Mouse (Mus musculus): ENCODE data around the gene Ccdc87. TPM values are rescaled to one million over a fixed set of nuclear protein-coding genes. Genes with fewer than 3 reads are reported as not detected.

Ccdc87 gene
- polyA plus RNA-seq (2021; fragmentation: Nextera tagmentation) = 1.5 and 1.8 TPM in 2 replicates
- long read RNA-seq, experiment 1, partial matches to known transcripts = 0 of 2 reads
- long read RNA-seq, experiment 1, other reads (novel, unspliced or antisense) = 0 of 2 reads
- long read RNA-seq, experiment 2, transcript Ccdc87-201 (1 exons, 3,163 nt) = major isoform, 5 of 5 reads
- long read RNA-seq, experiment 2, partial matches to known transcripts = 0 of 5 reads
- long read RNA-seq, experiment 2, other reads (novel, unspliced or antisense) = 0 of 5 reads

GRCm38 (mm10) chr19:4839149-4839548 is at the start of gene Ccdc87, which contains the start of gene Ccs:
Gene Ccdc87, plus strand, starts transcription at chr19:4839366.
Gene Ccs, minus strand, starts transcription at chr19:4839332.

GRCm38 (mm10) chr19:4793831-4794422 is 45.2 kb upstream of the Ccdc87 start, which contains the start of gene Rbm4:
Gene Rbm4, minus strand, starts transcription at chr19:4793901.

GRCm38 (mm10) chr19:4811063-4811908 is 27.9 kb upstream of the Ccdc87 start, which contains the start of the genes Gm21992 and Rbm14:
Gene Gm21992, minus strand, starts transcription at chr19:4811612.
Gene Rbm14, minus strand, starts transcription at chr19:4811634.

GRCm38 (mm10) chr19:4854552-4855469 is 15.6 kb downstream of the Ccdc87 start, which contains the start of gene Ctsf:
Gene Ctsf, plus strand, starts transcription at chr19:4855130.

GRCm38 (mm10) chr19:4877785-4878184 is 38.6 kb downstream of the Ccdc87 start, which contains the start of gene Actn3:
Gene Actn3, minus strand, starts transcription at chr19:4877909.

GRCm38 (mm10) chr19:4878405-4879323 is 39.5 kb downstream of the Ccdc87 start, which contains the start of gene Zdhhc24:
Gene Zdhhc24, plus strand, starts transcription at chr19:4878668.

Other genes with a start within 250 kb of the Ccdc87 start
- 2.0 and 4.3 TPM in 2 replicates for gene Lrfn4, start 223.7 kb upstream of the Ccdc87 start, polyA plus RNA-seq (2021; fragmentation: Nextera tagmentation)
- gene Rce1, start 213.7 kb upstream of the Ccdc87 start, polyA plus RNA-seq (2021; fragmentation: Nextera tagmentation) = 39.4 and 51.1 TPM in 2 replicates
- gene Gm960, start 140.7 kb upstream of the Ccdc87 start, polyA plus RNA-seq (2021; fragmentation: Nextera tagmentation) = 5.0 and 5.5 TPM in 2 replicates
- 48.6 and 61.2 TPM in 2 replicates for gene Sptbn2, start 128.2 kb upstream of the Ccdc87 start, polyA plus RNA-seq (2021; fragmentation: Nextera tagmentation)
- gene Rbm4b, start 82.9 kb upstream of the Ccdc87 start, polyA plus RNA-seq (2021; fragmentation: Nextera tagmentation) = 21.5 and 24.9 TPM in 2 replicates
- 25.7 and 26.6 TPM in 2 replicates for gene Rbm4, start 45.5 kb upstream of the Ccdc87 start, polyA plus RNA-seq (2021; fragmentation: Nextera tagmentation)
- 5.1 and 8.4 TPM in 2 replicates for gene Gm21992, start 27.8 kb upstream of the Ccdc87 start, polyA plus RNA-seq (2021; fragmentation: Nextera tagmentation)
- 7.6 and 11.1 TPM in 2 replicates for gene Rbm14, start 27.7 kb upstream of the Ccdc87 start, polyA plus RNA-seq (2021; fragmentation: Nextera tagmentation)
- gene Ccs, start within 50 bp of the Ccdc87 start, polyA plus RNA-seq (2021; fragmentation: Nextera tagmentation) = 37.7 and 46.6 TPM in 2 replicates
- gene Ctsf, start 15.8 kb downstream of the Ccdc87 start, polyA plus RNA-seq (2021; fragmentation: Nextera tagmentation) = 79.0 and 97.4 TPM in 2 replicates
- 0.28 and 1.0 TPM in 2 replicates for gene Actn3, start 38.5 kb downstream of the Ccdc87 start, polyA plus RNA-seq (2021; fragmentation: Nextera tagmentation)
- 10.3 and 15.3 TPM in 2 replicates for gene Zdhhc24, start 39.3 kb downstream of the Ccdc87 start, polyA plus RNA-seq (2021; fragmentation: Nextera tagmentation)
- gene Bbs1, start 67.3 kb downstream of the Ccdc87 start, polyA plus RNA-seq (2021; fragmentation: Nextera tagmentation) = 7.2 and 18.1 TPM in 2 replicates
- gene Dpp3, start 88.9 kb downstream of the Ccdc87 start, polyA plus RNA-seq (2021; fragmentation: Nextera tagmentation) = 20.7 and 24.6 TPM in 2 replicates
- 8.9 and 11.4 TPM in 2 replicates for gene Peli3, start 103.8 kb downstream of the Ccdc87 start, polyA plus RNA-seq (2021; fragmentation: Nextera tagmentation)
- 133 and 161 TPM in 2 replicates for gene Mrpl11, start 122.8 kb downstream of the Ccdc87 start, polyA plus RNA-seq (2021; fragmentation: Nextera tagmentation)
- 12.7 and 17.4 TPM in 2 replicates for gene Npas4, start 150.9 kb downstream of the Ccdc87 start, polyA plus RNA-seq (2021; fragmentation: Nextera tagmentation)
- gene Slc29a2, start 184.5 kb downstream of the Ccdc87 start, polyA plus RNA-seq (2021; fragmentation: Nextera tagmentation) = 6.6 and 8.4 TPM in 2 replicates
- gene B4gat1, start 199.5 kb downstream of the Ccdc87 start, polyA plus RNA-seq (2021; fragmentation: Nextera tagmentation) = 129 and 165 TPM in 2 replicates
- gene AC124502.3, start 199.5 kb downstream of the Ccdc87 start, polyA plus RNA-seq (2021; fragmentation: Nextera tagmentation) = 1.7 and 2.9 TPM in 2 replicates
- 33.0 and 37.7 TPM in 2 replicates for gene Brms1, start 202.0 kb downstream of the Ccdc87 start, polyA plus RNA-seq (2021; fragmentation: Nextera tagmentation)
- 13.6 and 19.4 TPM in 2 replicates for gene Rin1, start 211.1 kb downstream of the Ccdc87 start, polyA plus RNA-seq (2021; fragmentation: Nextera tagmentation)
- gene Cd248, start 228.7 kb downstream of the Ccdc87 start, polyA plus RNA-seq (2021; fragmentation: Nextera tagmentation) = 2.3 and 4.5 TPM in 2 replicates
- gene Tmem151a, start 246.2 kb downstream of the Ccdc87 start, polyA plus RNA-seq (2021; fragmentation: Nextera tagmentation) = 148 and 149 TPM in 2 replicates
- gene Yif1a, start 249.2 kb downstream of the Ccdc87 start, polyA plus RNA-seq (2021; fragmentation: Nextera tagmentation) = 36.4 and 56.7 TPM in 2 replicates